Mouse (Mus musculus) adrenal gland, adult 2 months (tissue): ENCODE measurements around the gene Morc3. TPM values are rescaled to one million over a fixed set of nuclear protein-coding genes. Genes with fewer than 3 reads are reported as not detected.
A peak's percentile ranks its signal among the peaks of the same experiment; 100 is the strongest.
"Not testable (repeated sequence)": the region's sequence is repeated elsewhere in the genome, so short reads cannot be mapped to it uniquely, and the experiment has no call there.

ENCODE experiments used
- DNase-seq: peaks from one replicate; pipeline ENCODE4 v3.0.0; 2021
- polyA plus RNA-seq: library from polyadenylated mRNA; depleted of rRNA; stranded (reverse); fragments of >200 nt; gene quantifications from 2 replicates; pipeline ENCODE4 v1.2.3, GENCODE M21; 2012
- total RNA-seq, 2 experiments: library from RNA; stranded (reverse); gene quantifications; 2 replicates each; pipeline ENCODE4 v1.2.3; 2021

The Morc3 gene
- total and polyA plus RNA-seq, 3 experiments: 1.5 to 30.9 (median 28.0) TPM

DNA sequence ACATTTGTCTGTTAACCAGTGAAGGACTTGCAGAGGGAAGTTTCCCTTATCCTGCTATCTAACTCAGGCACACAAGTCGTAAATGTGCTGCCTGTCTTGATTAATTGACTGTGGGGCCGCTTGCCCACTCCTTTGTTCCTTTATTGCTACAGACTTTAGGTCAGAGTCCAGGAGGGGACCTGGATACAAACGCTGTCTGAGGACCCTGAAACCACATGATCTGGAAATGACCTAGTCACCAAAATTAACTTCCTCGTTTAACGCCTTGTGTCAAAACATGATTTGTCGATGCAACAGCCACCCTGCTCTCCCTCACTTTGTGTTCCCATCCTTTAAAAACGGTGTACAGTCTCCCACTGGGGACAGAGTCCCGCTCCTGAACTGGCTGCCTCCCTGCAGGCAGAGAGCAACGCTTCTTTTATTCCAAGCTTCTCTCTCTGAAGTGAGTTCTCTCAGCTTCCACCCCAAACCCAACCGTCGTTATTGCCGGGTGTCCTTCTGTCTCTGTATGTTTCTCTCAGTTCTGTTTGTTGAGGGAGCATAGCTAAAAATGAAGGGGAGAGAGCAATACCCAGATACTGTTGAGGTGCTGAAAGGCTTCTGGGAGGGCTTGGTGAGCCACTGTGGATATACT, 13.1 kb upstream of the Morc3 start:
- no peak for DNase-seq

DNA sequence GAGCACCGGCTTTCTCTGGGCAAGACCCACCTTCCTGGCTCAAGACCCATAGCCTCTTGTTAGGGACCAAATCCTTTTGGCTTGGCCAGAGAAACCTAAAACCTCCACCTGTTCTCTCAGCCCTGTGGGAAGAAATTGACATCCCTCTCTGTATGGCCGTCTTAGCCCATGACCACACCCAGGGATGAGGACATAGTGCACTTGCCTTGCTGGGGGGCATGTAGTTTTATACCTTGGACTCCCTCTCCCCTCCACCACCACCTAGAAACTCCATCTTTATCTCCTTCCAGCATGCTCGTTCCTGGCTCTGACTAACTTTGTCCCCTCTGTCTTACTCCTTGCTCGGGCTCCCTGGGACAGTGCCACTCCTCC, 12.6 kb upstream of the Morc3 start:
- DNase-seq: no peak

DNA sequence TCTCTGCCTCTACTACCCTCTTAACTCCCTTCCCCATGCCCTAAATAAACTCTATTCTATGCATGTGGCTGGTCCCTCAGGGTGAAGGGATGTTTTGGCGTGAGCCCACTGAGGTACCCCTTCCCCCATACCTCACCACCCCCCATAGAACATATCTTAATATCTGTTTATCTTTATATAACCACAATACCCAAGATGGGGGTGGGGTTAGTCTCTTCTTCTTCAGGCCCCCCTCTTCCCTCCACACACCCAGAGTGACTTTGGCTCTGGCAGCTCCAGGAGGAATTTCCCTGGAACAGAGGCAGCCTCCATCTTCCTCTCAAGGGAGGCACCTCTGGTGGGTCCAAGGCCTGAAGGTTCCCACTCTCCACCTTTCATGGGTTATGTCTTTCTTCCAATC, 11.9 kb upstream of the Morc3 start:
- DNase-seq: no peak

DNA sequence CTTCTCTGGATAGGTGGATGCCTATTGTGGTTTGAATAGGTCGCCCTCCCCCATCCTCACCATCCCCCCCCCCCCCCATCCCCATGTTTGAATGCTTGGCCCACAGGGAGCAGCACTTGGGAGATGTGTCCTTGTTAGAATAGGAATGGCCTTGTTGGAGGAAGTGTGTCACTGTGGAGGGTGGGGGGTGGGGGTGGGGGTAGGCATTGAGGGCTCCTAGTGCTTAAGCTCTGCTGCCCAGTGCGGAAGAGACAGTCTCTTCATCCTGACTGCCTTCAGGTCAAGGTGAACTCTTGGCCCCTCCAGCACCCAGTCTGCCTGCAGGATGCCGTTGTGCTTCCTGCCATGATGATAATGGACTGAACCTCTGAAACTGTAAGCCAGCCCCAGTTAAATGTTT, 10.2 kb upstream of the Morc3 start:
- no peak for DNase-seq

DNA sequence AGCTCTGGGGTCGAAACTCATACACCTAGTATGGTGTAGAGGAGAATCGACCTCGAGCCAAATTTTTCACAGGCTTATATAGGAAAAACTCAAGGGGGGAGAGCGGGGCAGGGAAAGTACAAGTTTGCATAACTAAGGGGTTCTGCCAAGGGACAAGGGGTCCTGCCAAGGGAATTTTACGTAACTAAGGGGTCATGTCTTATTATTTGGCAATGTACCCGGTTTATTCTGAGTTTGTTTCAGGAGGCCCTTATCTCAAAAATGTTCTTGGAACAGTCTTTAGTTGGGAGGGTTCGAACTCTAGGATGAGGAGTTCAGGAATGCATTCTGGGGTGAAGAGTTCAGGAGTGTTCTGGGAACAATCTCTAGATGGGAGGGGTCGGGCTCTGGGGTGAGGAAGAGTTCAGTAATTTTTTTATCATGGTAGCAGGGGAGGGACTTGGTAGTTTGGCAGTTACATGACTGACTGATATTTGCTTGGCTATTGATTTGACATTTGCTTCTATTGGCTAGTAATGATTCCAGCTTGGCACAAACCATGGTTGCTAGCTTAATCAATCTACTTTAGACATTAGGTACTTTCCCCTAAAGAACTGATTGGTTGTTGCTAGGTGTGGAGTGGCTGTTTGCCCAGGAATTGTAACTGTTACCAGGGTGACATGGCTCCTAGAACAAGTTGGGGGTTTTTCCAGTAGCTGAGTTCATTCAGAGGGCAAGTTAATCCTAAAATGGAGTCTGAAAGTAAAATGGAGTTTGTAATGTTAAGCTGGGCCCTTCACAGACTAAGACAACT, 9.3 kb upstream of the Morc3 start:
- not testable (repeated sequence) for DNase-seq

DNA sequence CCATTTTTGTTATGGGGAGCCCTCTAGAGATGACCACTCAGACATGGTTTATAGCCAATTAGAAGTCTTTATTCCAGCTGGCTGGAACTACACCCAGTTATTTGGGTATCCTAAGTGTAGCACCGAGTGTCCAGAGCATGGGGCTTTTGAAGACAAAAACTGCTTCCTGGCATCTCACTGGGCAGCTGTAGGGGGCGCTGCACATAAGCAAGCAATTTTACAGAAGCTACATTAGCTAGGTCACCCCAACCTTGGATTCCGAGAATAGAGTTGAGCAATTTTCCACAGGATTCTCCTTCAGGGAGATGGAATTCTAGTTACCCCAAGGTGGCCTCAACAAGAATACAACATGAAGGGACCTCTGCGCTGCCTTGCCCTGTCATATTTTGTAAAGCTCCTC, 7.1 kb upstream of the Morc3 start:
- DNase-seq: no peak

DNA sequence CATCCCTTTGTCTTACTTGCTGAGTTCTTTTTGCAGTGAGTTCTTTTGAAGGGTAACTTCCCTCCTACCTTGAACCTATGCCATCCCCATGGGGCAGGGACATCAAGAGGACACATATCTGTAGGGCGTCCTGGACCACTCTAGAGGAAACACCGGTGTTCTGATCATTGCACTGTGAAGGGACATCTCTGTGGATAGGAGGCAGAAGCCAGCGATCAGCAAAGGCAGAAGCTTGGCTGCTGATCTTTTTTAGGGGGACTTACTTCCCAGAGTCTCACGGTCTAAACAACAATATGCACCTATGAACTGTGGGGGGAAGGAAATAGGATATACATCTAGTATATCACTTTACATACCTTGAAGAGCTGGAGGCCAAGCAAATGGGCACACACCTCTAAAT, 6.5 kb upstream of the Morc3 start:
- no peak for DNase-seq

DNA sequence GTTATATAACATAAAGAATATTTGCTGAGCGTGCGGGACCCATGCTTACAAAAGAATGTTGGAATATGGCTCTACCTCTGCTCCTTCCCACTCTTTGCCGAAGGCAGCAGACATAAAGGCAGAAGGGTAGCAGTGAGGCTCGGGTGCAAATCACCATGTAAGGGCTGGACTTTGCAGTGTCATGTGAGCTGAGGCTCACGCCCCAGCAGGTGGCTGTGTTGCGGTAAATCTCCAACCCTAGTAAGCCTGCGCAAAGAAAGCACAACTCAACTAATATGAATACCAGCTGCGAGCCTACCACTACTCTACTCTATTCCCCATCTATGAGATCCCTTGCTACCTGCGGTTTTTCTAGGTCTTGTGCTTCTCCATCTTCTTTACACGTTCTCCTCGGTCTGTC, 5.9 kb upstream of the Morc3 start:
- no peak for DNase-seq

DNA sequence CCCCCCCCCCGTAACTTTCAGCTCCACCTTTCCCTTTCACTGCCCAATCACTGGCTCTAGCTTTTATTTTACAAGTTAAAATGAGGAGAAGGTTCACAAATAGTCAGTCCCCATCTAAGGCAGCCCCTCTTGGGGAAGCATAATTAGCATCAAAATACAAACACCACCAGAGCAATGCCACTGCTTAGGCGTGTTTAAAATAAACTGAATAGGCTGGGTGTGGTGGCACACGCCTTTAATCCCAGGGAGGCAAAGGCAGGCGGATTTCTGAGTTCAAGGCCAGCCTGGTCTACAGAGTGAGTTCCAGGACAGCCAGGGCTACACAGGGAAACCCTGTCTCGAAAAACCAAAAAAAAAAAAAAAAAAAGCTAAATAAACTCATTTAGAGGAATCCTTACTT, 5.4 kb upstream of the Morc3 start:
- not testable (repeated sequence) for DNase-seq

DNA sequence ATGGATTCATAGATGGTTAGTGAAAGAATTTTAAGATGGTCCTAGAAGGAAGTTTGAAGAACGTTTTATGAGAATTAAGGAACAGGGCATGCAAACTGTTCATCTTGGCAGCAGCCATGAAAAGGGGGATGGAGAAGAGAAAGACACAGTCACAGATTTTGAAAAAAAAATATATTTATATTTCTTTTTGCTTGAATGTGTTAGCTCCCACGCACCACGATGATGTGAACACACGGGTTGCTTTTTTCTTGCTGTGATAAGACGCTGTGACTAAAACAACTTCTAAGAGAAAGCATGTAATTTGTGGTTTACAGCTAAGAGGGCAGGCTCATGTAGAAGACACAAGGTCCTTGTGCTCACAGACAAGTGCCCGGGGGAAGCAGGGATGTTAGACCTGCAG, 5.0 kb upstream of the Morc3 start:
- DNase-seq: no peak

DNA sequence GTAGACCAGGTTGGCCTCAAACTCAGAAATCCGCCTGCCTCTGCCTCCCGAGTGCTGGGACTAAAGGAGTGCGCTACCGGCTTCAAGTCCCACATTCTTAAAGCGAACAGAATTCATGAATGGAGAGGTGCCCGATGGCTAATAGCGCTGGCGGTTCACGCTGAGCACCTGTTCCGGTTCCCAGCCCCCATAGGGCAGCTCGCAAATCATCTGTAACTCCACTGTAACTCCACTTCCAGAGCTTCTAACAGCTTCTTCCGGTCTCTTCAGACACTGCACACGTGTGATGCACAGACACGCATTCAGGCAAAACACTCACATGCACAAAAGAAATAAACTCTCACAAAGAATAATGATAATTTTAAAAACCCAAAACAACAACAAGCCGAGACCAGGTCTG, 2.4 kb upstream of the Morc3 start:
- no peak for DNase-seq

DNA sequence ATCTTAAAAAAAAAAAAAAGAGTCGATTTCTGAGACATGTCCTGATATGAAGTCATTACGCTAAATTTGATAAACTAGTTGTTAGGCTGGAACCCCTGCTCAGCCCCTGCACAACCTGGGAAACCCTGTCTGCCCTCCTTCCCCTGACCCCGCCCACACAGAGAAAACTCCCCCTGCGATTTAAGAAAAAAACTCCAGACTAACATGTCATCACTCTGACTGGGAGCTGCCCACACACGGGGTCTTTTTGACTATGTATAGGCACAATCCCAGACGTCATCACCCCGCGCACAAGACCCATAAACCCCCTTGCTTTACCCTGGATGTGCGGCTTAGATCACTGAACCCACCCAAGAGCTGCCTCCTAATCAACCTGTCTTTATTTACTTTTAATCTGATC, 1.9 kb upstream of the Morc3 start:
- DNase-seq: no peak

DNA sequence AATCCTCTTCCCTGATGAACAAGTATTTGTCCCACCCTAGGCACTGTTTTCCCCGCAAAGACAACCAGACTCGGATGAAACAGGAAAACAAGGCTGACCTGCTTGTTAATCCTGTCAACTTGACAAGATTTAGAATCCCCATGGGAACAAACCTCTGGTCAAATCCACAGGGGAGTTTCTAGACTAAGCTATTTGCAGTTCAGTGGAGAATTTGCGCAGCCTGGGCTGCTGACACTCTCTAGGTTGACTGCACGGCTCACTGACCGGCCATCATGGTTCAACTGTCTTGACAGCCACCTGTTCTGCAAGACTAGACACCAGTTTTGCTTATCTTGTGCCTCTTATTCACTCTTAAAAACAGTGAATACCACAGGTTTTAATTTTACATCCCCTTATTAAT, 1.0 kb upstream of the Morc3 start:
- no peak for DNase-seq

DNA sequence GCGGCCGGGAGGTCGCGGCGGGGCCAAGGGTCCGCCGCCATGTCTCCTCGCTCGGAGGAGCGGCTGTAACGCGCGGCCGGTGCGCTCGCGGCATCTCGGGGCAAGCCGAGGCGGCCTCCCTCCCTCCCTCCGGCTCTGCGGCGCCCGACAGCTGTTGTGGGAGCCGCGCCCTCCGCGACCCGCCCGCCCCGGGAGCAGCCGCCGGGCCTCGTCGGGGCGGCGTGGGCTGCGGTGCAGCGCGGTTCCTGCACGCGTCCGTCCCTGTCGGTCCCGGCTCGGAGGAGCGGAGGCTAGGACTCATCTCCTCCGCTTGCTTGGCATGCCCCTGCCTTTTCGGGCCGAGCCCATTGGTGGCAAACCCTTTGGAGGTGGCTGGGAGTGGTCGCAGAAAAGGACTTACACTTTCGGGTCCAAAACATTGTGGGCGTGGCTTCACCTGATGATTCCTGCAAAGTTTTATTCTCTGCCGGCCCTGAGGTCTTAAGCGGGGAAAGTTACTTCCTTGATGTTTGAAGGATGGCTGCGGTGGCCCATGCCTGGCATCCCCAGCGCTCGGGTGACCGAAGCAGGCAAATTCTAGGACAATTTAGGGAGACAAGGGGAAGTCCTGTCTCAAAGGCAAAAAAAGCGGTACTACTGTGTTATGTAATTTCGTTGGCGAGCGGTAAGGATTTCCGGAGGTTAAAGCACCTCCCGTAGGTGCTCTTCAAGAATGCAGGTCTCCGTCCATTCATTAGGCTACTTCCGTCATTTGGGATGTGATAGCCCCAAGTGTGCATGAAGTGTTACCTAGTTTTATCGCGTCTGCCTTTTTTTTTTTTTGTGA, 743 bp downstream of the Morc3 start:
- DNase-seq: no peak

DNA sequence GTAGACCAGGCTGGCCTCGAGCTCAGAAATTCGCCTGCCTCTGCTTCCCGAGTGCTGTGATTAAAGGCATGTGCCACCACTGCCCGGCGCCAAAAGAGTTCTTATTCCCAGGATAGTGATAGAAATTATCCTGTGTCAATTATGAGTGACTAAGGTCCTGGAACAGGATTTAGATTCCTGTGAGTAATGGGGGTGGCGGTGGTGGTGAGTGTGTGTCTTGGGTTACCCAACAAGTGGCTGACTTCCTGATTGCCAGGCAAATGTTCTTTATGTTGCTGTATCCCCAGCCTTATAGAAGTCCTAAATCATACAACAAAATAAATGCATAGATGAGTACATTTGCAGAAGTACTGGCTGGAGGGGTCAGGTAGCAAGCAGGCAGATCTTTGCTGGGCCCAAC, 1.6 kb downstream of the Morc3 start:
- DNase-seq: peak; percentile 45

DNA sequence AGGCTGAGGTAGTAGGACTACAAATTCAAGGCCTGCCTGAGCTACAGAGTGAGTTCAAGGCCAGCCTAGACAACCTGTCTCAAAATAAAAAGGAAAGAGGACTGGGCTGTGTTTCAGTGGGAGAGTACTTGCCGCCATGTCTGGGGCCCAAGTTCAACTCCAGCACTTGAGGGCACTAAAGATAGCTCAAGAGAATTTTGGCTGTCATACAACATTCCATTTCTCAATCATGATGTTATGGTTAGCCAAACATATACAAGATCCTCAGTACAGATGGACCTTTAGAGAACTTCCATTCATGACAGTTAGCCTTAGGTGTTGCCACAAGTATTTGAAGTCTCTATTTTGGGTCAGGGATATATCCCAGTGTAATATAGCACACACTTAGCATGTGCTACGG, 2.2 kb downstream of the Morc3 start:
- DNase-seq: no peak

DNA sequence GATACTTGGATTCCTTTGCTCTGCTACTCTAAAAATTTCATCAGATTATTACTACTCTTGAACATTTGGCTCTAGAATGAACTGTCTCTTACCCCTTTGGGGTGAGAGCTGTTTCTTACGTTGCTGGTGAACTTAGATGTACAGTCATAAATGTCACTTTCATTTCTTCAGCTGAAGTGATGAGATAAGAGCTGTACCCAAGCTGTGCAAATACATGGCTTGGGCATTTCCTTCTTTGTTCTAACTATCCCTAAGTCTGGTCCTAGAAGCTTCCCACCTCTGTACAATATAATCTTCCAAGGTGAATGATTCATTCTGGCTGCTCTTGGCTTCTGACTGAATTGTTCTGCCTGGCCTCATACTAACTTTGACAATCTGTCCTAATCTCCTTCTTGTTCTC, 7.1 kb downstream of the Morc3 start:
- DNase-seq: no peak

DNA sequence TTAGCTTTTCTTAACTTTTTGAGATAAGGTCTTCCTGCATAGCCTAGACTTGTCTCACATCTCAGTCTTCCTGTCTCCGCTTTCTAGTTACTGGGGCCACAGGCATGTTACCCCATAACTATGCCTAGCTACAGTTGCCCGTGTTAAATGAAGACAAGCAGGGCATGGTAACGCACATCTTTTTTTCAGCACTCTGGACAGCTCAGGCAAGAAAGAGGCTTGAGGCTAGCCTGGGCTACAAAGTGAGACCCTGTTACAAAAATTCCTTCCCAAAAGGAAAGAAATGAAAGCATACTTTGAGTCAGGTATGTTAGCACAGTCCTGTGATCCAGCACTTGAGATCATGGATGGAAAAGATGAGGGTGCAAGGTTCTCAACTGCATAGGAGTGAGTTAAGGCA, 18.6 kb downstream of the Morc3 start:
- DNase-seq: no peak

DNA sequence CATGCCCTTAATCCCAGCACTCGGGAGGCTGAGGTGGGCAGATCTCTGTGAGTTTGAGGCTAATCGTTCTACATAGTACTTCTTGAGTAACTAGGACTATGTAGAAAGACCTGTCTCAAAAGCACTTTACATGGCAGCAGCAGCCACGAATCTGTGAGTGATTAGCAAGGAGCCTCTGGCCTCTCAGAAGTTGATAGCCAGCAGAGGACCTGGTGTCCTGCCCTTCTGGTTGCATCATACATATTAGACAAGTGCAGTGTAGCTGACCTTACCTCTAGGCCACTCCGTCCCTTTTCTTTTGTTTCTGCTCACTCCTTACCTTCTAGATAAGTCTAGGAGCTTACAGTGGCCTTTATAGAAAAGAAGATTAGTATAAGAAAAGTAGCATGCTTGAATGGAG, 28.0 kb downstream of the Morc3 start:
- DNase-seq: peak; percentile 39

DNA sequence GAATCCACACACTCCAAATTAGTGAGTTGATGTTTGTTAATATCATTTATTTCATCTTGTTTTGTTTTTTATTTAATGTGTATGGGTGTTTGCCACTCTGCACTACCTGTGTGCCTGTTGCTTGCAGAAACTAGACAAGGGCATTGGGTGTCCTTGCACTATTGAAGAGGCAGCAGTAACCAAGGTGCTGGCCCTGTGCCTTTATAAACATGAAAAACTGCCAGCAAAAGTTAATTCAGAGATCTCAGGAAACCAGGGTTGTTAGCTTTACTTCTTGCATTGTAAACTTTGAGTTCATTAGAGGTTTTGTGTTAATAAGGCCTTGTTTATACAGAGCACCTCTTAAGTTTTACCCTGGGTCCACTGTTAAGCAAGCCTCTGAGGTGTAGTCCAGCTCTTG, 28.8 kb downstream of the Morc3 start:
- DNase-seq: peak; percentile 84

DNA sequence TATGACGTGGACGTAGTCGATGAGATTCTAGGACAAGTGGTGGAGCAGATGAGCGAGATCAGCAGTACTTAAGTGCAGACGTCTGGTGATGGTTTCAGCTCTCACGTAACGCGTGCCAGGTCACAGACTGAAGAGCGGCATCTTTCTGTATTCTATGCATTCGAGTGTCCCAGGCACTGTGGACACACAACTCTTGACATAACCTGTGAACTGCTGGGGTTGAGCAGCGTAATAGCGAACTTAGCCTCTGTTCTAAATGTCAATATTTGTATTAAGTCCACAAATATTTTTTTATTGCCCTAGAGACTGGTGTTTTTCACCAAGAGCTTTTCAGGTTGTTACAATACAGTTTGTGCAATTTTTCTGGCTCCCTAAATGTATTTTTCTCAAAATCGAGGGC, 42.9 kb downstream of the Morc3 start:
- DNase-seq: no peak

DNA sequence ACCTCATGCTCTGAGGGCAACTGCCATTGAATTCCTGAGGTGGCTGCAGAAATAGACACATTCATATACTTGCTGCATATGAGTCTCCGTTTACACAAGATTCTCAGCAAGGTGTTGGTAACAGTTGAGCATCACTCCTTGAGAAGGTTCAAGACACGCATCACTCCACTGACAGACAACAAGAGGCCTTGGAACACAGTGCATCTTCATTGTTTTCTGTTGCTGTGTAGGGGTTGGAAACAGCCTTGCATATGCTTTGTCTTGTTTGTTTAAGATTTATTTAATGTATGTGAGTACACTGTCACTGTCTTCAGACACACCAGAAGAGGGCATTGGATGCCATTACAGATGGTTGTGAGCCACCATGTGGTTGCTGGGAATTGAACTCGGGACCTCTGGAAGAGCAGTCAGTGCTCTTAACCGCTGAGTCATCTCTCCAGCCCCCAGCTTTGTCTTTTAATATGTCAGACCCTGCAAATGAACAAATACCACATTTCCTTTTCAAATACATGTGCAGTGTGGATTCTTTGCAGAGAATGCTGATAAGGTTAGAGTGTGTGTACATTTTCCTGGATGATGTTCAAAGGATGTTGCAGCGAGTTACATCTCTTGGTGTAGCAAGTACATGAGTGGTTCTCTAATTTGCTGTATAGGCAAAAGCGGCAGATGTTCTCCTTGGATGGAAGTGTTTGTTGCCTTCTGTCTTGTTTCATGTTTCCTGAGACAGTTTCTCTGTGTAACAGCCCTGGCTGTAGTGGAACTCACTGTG, 45.9 kb downstream of the Morc3 start:
- no peak for DNase-seq
